Mouse (Mus musculus) hindbrain, postnatal 0 days (tissue): ENCODE measurements around the gene Gpd1l. TPM values are rescaled to one million over a fixed set of nuclear protein-coding genes. Genes with fewer than 3 reads are reported as not detected.

Source experiments
- ATAC-seq: fragments of 200-750 bp; cut with Nextera tagmentation; 2 replicates; pipeline ENCODE4 v1.8.0; 2017; ENCODE audit warnings: mild to moderate bottlenecking, moderate TSS enrichment, moderate library complexity
- DNase-seq: peaks from one replicate; pipeline ENCODE4 v3.0.0-alpha.2; 2015; ENCODE audit warnings: low spot score
- H3K27ac ChIP-seq: fragments of 300-500 bp; sonication (generic); 2 replicates; pipeline ENCODE4 v1.5.1; 2014; ENCODE audit warnings: mild to moderate bottlenecking
- H3K27me3 ChIP-seq: fragments of 300-500 bp; sonication (generic); 2 replicates; pipeline ENCODE4 v1.6.1; 2014; ENCODE audit warnings: low read length, mixed read lengths; ENCODE audit not compliant: insufficient read depth
- H3K36me3 ChIP-seq: fragments of 300-500 bp; sonication (generic); 2 replicates; pipeline ENCODE4 v1.6.1; 2014; ENCODE audit warnings: low read length, mixed read lengths; ENCODE audit not compliant: insufficient read depth
- H3K4me1 ChIP-seq: fragments of 300-500 bp; sonication (generic); 2 replicates; pipeline ENCODE4 v1.6.1; 2014; ENCODE audit warnings: antibody characterized with exemption, low read length, mixed read lengths; ENCODE audit not compliant: insufficient read depth
- H3K4me2 ChIP-seq: fragments of 300-500 bp; sonication (generic); 2 replicates; pipeline ENCODE4 v1.6.1; 2014; ENCODE audit warnings: low read depth, mild to moderate bottlenecking, low read length, moderate library complexity, mixed read lengths
- H3K4me3 ChIP-seq: fragments of 300-500 bp; sonication (generic); 2 replicates; pipeline ENCODE4 v1.5.1; 2014; ENCODE audit warnings: low read length
- H3K9ac ChIP-seq: fragments of 300-500 bp; sonication (generic); replicated peaks from 2 replicates; pipeline ENCODE4 v1.6.1; 2014; ENCODE audit warnings: mild to moderate bottlenecking, low read length, moderate library complexity, mixed read lengths
- H3K9me3 ChIP-seq: fragments of 300-500 bp; sonication (generic); 2 replicates; pipeline ENCODE4 v1.6.1; 2016; ENCODE audit warnings: low read length, mixed read lengths
- CTCF ChIP-seq: IDR thresholded peaks from 2 replicates; pipeline ENCODE4 v1.5.1; 2016; ENCODE audit warnings: antibody characterized with exemption, control low read depth, low read depth
- WGBS: fragments of 180-500 bp; shearing (Covaris S2); extraction: QIAGEN DNeasy Blood & Tissue Kit; methylation state at CpG from one replicate; pipeline ENCODE4 v1.1.7; 2014; 5-methylcytosine and 5-hydroxymethylcytosine counted together
- polyA plus RNA-seq: library from polyadenylated mRNA; unstranded; fragments of >200 nt; fragmentation: Nextera tagmentation; extraction: Ambion mirVana; gene quantifications from 2 replicates; pipeline ENCODE4 v1.2.1, GENCODE M21; 2015
- total RNA-seq: library from RNA; depleted of rRNA; stranded (reverse); fragments of >200 nt; gene quantifications from 2 replicates; pipeline ENCODE4 v1.2.3, GENCODE M21; 2014

The Gpd1l gene
- total and polyA plus RNA-seq, 2 experiments from 2014 or later: 40.9 to 75.9 TPM

DNA sequence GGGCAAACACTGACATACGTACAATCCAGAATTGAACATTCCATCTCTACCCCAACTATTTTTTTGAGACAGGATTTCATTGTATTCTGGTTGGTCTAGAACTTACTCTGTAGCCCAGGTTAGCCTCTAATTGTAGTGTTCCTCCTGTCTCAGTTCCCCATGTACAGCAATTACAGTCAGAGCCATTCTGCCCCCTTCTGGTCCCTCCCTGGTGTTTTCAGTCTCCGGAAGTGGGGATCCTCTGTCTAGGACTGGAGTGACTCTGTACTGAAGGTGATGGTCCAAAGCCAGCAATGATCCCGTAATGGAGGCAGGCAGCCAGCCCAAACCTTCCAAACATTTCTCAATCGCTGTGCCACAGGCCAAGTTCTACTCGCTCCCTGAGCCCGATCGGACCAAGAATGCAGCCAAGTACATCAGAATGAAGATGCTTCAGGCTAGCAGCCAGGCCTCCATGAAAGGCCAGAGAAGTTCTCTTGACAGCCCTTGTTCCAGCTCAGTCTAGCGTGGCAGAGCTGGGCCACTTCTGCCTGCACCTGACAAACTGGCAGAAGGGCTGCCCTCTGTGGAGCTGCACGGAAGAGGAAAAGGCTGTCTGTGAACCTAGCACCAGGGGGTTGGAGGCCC is 3.2 kb downstream of the Gpd1l start:
- Histone ChIP-seq H3K9ac (no peak overlapping the region), H3K36me3 (no peaks in the 10 kb centered on the region), H3K4me2 (no peak overlapping the region), H3K4me3 (no peak overlapping the region), H3K27me3 (no peaks in the 10 kb centered on the region), H3K27ac (peak overlapping the region; percentile 41; the same call in 1 of the 2 replicates), H3K9me3 (no peaks in the 10 kb centered on the region), H3K4me1 (peaks cover 6% of the 10 kb centered on the region; the same call in 1 of the 2 replicates)
- TF ChIP-seq CTCF: peak; percentile 31; the same call in 1 of the 2 replicates
- 40% methylated on average over 9 of the region's 9 CpGs for WGBS
- peak; percentile 79 for ATAC-seq
- DNase-seq: peak; percentile 84

DNA sequence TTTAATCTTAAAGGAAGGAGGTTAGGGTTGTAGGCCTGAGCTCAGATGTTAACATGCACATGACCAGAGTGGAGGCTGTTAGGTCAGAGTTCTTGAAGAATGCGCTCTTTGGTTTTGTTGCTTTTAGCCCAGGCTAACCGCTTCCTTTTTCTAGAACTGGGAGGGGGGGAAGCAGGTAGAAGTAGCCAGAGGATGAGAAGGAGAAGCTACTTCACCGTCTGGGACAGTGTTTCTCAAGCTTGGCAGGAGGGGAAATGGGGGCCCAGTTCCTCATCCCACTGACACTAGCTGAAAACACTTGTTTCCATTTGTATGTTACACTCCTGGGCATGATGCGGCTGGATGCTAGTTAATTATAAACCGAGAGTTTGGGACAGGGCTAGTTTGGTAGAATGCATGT is 8.2 kb downstream of the Gpd1l start:
- WGBS: 82% methylated on average over 5 of the region's 5 CpGs
- Histone ChIP-seq H3K4me1 (0 out of 2 replicates have a peak, but pooled peaks cover 4% of the 10 kb centered on the region), H3K27ac (no peak overlapping the region), H3K9ac (no peak overlapping the region), H3K4me2 (no peak overlapping the region), H3K36me3 (no peaks in the 10 kb centered on the region), H3K9me3 (no peaks in the 10 kb centered on the region), H3K4me3 (no peak overlapping the region), H3K27me3 (no peaks in the 10 kb centered on the region)
- ATAC-seq: no peak
- DNase-seq: no peak
- no peak for TF ChIP-seq CTCF

DNA sequence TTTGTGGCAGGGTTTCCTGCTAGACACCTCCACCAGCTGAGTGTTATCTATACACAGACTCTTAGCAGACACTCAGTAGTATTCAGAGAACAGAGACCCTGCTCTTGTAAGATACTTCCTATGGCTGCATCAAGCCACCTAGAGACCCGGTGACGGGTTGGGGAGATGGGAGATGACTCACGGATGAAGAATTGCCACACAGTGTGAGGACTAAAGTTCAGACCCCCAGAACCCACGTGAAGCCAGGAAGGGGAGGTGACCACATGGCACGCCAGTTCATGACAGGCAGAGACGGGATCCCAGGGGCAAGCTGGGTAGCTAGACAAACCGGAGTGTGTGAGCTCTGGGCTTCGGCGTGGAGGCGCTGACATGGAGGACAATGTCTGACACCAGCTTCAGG is 8.7 kb downstream of the Gpd1l start:
- Histone ChIP-seq H3K27me3 (no peaks in the 10 kb centered on the region), H3K36me3 (no peaks in the 10 kb centered on the region), H3K4me1 (0 out of 2 replicates have a peak, but pooled peaks cover 4% of the 10 kb centered on the region), H3K4me2 (no peak overlapping the region), H3K4me3 (no peak overlapping the region), H3K9ac (no peak overlapping the region), H3K27ac (no peak overlapping the region), H3K9me3 (no peaks in the 10 kb centered on the region)
- 78% methylated on average over 10 of the region's 10 CpGs for WGBS
- ATAC-seq: no peak
- DNase-seq: no peak
- no peak for TF ChIP-seq CTCF

DNA sequence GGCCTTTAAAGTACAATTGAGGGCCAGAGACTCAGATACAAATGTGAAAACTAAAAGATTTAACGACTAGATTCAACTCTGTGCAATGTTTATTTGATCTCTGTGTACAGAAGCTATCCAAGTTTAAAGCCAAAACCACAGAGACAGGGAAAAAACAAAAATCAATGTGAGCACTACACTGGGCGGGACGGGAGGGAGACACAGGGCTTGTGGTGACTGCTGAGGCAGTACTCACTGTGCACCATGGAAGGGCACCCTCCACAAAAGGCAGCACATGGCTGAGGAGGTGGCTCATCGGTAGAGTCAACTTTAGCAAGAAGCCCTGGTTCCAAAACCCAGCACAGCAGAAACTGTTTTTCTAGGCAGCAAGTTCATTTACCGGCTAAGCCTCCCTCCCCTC is 9.3 kb downstream of the Gpd1l start:
- 51% methylated on average over 5 of the region's 5 CpGs for WGBS
- TF ChIP-seq CTCF: no peak
- no peak overlapping the region for H3K9ac ChIP-seq

DNA sequence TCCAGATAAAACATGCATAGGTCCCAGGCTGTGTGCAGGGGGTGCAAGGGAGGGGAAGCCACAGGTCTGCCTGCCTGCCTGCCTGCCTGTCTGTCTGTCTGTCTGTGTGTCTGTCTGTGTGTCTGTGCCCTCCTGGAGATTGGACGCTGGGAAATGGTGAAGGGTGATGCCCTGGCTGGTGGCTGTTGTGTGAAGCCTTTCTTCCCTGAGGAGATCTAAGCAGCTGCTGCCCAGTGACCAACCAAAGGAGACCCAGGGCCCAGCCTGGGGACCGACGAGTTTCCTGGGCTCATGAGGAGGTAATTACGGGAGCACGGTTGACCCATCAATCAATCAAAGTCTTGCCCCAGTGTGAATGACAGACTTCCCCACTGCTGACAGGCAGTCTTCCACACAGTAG is 11.6 kb downstream of the Gpd1l start:
- WGBS: 51% methylated on average over 5 of the region's 5 CpGs
- no peak overlapping the region for H3K9ac ChIP-seq
- no peak overlapping the region for H3K27ac ChIP-seq
- no peaks in the 10 kb centered on the region; the same call in 1 of the 2 replicates for H3K36me3 ChIP-seq
- no peaks in the 10 kb centered on the region for H3K27me3 ChIP-seq
- no peak for TF ChIP-seq CTCF
- 0 out of 2 replicates have a peak, but pooled peaks cover 4% of the 10 kb centered on the region for H3K4me1 ChIP-seq
- H3K4me2 ChIP-seq: no peak overlapping the region
- DNase-seq (no peak), ATAC-seq (no peak)
- H3K9me3 ChIP-seq: no peaks in the 10 kb centered on the region
- H3K4me3 ChIP-seq: no peak overlapping the region

More for the DNA sequence above, 9.3 kb downstream of the Gpd1l start:
- H3K36me3 ChIP-seq: no peaks in the 10 kb centered on the region
- no peak for DNase-seq
- no peak overlapping the region for H3K27ac ChIP-seq
- H3K4me1 ChIP-seq: 0 out of 2 replicates have a peak, but pooled peaks cover 4% of the 10 kb centered on the region
- ATAC-seq: no peak
- H3K4me3 ChIP-seq: no peak overlapping the region
- H3K27me3 ChIP-seq: no peaks in the 10 kb centered on the region
- no peak overlapping the region for H3K4me2 ChIP-seq
- H3K9me3 ChIP-seq: no peaks in the 10 kb centered on the region

DNA sequence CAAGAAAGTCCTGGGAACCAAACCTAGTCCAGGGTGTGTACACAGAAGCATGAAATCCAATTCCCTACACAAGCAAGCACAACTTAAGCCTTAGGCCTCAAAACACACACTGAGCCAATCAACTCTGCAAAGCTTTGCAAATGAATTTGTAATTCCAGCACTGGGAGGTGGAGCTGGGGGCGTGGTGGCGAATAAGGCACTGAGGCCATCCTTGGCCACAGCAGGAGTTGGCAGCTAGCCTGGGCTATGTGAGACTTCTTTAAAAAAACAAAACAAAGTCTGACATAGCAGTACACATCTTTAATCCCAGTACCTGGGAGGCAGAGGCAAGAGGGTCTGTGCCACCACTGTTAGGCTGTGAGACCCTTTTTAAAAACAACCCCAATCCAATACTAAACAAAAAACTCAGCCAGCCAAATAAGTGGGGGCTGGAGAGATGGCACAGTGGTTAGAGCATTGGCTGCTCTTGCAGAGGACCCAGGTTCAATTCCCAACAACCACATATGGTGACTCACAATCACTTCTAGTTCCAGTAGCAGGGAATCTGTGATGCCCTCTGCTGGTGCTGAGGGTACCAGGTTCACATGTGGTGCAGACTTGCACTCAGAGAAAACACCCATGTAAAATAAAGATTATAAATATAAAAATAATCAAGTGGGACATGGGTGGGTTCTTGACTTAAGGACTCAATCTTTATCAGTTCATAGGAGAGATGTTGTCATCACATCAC is 12.3 kb downstream of the Gpd1l start:
- no peaks in the 10 kb centered on the region for H3K27me3 ChIP-seq
- no peak overlapping the region for H3K27ac ChIP-seq
- no peaks in the 10 kb centered on the region for H3K9me3 ChIP-seq
- H3K36me3 ChIP-seq: peaks cover 6% of the 10 kb centered on the region; the same call in 1 of the 2 replicates
- 53% methylated on average over 2 of the region's 2 CpGs for WGBS
- no peak overlapping the region for H3K9ac ChIP-seq
- no peak overlapping the region for H3K4me3 ChIP-seq
- 0 out of 2 replicates have a peak, but pooled peaks have one; percentile 11 for TF ChIP-seq CTCF
- ATAC-seq (no peak), DNase-seq (peak; percentile 26)
- 0 out of 2 replicates have a peak, but pooled peaks cover 4% of the 10 kb centered on the region for H3K4me1 ChIP-seq
- no peak overlapping the region for H3K4me2 ChIP-seq

DNA sequence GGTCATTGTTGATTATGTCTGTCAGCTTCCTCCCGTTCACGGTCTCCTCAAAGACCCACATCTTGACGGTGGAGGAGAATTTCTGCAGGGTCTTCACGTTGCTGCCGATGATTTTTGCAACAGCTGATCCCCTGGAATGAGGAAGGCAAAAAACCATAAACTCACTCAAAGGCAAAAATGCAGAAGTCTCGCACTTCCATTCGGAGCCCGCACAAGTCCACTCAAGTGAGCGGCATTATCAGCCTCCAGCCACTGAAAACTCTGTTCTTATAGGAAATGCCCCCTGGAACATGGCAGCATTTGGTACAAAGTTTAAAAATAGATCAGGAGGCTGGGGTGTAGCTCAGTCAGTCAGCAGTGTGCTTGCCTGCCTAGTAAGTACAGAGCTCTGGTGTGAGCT is 13.2 kb downstream of the Gpd1l start:
- Histone ChIP-seq H3K9me3 (no peaks in the 10 kb centered on the region), H3K27me3 (no peaks in the 10 kb centered on the region), H3K4me1 (0 out of 2 replicates have a peak, but pooled peaks cover 4% of the 10 kb centered on the region), H3K36me3 (peaks cover 8% of the 10 kb centered on the region; the same call in 1 of the 2 replicates), H3K4me2 (no peak overlapping the region), H3K4me3 (no peak overlapping the region), H3K9ac (no peak overlapping the region), H3K27ac (no peak overlapping the region)
- ATAC-seq: no peak
- WGBS: 81% methylated on average over 9 of the region's 9 CpGs
- TF ChIP-seq CTCF: no peak
- no peak for DNase-seq
